Mouse (Mus musculus): ENCODE data around the gene Atp6v0d1.

Gene Atp6v0d1

GRCm38 (mm10) chr8:105504617-105505016 lies 61.2 kb downstream of the Atp6v0d1 start:
- DNase-seq (ENCODE audit: low spot score in 2 of 2) = no peak

GRCm38 (mm10) chr8:105499787-105500186 lies 66.1 kb downstream of the Atp6v0d1 start:
- DNase-seq (ENCODE audit: low spot score in 2 of 2) = no peak

GRCm38 (mm10) chr8:105496439-105497180 lies 69.2 kb downstream of the Atp6v0d1 start, which contains the start of gene Zdhhc1:
TSS of gene Zdhhc1 (minus strand) at chr8:105496902.
- DNase-seq (ENCODE audit: low spot score in 2 of 2) = peak; percentile 63 to 76

DNA sequence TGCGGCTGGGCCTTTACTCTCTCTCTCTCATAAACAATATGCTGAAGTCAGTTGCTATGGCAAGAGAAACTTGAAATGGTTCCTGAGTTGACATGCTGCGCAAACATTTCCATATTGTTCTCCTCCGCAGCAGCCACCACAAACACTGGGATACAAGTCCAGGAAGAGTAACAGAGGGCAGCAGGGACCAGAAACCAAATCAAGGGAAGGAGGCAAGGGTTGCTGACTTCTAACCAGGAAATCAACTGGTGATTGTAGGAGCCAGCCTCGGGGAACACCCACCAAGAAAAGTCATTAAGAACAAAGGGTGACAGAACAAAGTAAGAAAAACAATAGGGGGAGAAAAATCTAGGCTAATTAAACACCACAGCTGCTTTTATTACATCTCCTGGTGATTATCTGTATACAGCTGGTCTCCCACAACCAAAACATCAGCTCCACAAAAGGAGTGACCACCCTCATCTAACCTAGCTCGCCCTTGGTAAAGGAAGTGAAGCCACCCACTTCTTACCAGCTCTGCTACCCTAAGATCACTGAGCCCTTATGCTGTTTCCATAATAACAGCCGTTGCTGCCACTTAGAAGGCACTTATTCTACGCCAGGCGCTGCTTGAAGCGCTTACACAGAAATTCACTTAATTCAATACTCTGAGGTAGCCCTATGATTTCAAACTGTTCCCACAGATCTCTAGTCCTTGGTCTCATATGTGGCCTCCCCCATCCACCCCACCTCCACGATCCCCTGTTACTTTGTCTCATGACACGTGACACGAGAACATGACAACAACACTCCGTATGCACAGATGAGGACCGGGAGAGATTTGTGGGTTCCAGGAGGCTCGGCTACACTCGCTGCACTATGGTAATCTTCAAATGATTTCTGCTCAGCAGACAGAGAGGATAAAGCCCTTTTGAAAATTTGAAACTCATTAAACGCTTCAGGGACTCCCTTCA lies 70.2 kb downstream of the Atp6v0d1 start:
- no peak for DNase-seq (ENCODE audit: low spot score in 2 of 2)

- no peak for DNase-seq (ENCODE audit: low spot score in 2 of 2)
These were observed 71.3 kb downstream of the Atp6v0d1 start for GRCm38 (mm10) chr8:105494566-105494965.

DNA sequence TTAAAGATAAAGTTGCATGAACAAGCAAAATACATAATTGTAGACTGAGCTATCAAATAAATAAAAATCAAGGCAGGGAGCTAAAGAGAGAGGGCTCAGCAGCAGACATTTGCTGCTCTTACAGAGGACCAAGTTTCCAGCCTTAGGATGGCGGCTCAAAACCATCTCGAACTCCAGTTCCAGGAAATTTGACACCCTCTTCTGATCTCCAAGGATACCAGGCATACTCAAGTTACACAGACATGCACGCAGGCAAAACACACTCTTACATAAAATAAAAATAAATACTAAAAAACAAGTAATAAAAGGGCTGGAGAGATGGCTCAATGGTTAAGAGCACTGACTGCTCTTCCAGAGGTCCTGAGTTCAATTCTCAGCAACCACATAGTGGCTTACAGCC lies 72.4 kb downstream of the Atp6v0d1 start:
- no peak for DNase-seq (ENCODE audit: low spot score in 2 of 2)

DNA sequence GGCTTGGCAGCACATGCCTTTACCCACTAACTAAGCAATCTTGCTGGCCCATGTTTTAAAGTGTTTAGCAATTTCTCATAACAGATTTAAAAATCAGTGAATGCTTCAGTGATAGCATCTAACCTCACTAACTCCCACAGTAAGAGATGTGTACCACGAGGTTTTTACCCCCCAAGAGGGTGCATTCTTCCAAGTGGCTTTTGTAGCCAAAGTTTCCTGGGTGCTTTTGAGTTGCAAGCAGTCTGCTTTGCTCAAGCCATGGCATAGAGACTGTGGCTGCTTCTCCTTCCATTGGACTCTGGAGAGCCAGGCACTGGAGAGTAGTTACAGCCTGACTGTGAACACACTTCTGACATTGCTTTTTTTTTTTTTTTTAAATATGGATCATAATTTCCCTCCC lies 76.6 kb downstream of the Atp6v0d1 start:
- DNase-seq (ENCODE audit: low spot score in 2 of 2) = no peak

DNA sequence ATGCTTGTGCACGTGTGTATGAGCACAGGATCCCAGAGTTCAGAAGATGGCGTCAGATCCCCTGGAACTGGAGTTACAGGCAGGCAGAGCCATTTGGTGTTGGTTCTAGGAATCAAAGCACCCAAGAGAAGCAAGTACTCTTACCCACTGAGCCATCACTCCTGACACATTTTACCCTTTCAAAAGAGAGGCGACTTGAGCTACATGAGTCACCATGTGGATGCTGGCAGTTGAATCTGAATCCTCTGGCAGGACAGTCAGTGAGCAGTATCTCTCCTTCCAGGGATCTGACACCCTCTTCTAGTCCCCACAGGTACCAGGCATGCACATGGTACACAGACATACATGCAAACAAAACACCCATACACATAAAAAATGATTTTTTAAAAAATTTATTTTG lies 77.8 kb downstream of the Atp6v0d1 start:
- no peak for DNase-seq (ENCODE audit: low spot score in 2 of 2)

DNA sequence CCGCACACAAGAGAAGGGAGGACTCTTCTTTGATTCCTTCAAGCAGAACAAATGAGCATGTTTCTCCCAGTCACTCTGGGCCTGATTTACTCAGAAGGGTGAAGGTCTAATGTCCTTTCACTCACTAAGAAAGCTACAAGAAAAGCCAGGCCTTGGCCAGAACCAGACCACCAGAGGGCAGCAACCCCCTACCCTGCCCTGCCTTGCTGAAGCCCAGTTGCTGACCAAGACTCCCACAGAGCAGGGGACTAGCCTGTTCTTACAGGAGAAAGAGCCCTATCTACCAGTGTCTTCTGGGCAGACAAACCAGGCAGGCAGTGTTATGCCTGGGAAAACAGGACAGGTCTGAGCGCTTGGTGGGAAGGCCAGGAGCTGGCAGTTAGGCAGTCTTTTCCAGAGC lies 81.5 kb downstream of the Atp6v0d1 start:
- DNase-seq (ENCODE audit: low spot score in 2 of 2) = peak in 1 of 2 experiments; percentile 17

GRCm38 (mm10) chr8:105484030-105484368 lies 81.8 kb downstream of the Atp6v0d1 start:
- DNase-seq (ENCODE audit: low spot score in 2 of 2) = no peak

GRCm38 (mm10) chr8:105483212-105484029 lies 82.4 kb downstream of the Atp6v0d1 start:
- DNase-seq (ENCODE audit: low spot score in 2 of 2) = no peak

DNA sequence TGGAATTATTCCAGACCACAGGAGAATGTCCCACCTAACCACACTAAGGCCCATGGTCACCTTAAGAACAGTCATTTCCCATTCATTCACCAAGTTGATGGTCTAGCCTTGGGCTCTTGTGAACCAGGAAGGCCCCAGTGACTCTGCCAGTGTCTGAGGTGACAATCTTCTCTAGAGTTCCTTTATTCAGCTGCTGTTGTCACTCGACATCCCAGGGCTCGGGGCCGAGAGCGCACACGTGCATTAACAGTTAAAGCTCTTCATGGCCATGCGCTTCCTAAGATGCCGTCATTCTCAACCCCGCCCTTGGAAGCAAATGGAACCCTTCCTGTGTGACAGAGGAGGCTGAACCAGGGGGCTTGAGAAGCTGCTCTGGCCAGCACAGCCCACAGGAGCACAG lies 83.7 kb downstream of the Atp6v0d1 start:
- no peak for DNase-seq (ENCODE audit: low spot score in 2 of 2)

- peak in 1 of 2 experiments; percentile 31 for DNase-seq (ENCODE audit: low spot score in 2 of 2)
These were observed 84.4 kb downstream of the Atp6v0d1 start for GRCm38 (mm10) chr8:105481453-105481852.

GRCm38 (mm10) chr8:105481013-105481412 lies 84.8 kb downstream of the Atp6v0d1 start:
- DNase-seq (ENCODE audit: low spot score in 2 of 2) = no peak

- no peak for DNase-seq (ENCODE audit: low spot score in 2 of 2)
These were observed 88.1 kb downstream of the Atp6v0d1 start for GRCm38 (mm10) chr8:105477792-105478191.

- DNase-seq (ENCODE audit: low spot score in 2 of 2) = peak in 1 of 2 experiments; percentile 9
These were observed 89.0 kb downstream of the Atp6v0d1 start for GRCm38 (mm10) chr8:105476628-105477413.

DNA sequence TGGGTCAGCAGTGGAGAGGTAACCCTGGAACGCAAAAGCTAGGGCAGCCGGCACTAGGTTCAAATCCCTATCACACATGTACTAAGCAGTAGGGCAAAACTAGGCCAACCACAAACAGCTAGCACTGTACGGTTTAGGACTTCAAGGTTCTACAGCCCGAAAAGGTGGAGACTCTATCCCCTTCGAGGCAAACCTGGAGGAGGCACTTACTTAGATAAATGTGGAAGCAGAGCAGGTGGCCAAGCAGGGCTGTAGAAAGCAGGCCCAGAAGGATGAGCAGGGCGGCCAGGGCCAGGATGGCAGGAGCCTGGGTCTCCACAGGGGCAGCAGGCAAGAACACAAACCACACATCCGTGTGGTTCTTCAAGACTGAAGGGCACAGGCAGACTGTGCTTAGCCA lies 89.7 kb downstream of the Atp6v0d1 start:
- DNase-seq (ENCODE audit: low spot score in 2 of 2) = no peak

DNA sequence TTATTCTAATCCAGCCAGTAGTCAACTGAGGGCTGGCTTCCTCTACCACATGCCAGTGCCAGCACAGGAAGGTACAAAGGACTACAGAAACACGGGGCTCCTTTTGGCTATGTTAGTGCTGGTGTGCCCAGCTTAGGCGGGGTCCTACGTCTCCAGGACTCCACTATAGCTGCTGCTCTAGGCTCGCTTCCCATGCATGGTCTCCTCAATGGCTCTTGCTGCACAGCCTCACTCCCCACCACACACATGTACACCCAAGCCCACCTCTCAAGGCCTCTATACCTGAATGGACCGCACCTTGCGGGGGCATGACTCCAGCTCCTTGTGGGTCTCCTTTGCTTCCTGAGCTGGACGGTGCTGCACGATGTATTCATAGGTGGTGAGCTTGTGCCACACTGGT lies 90.1 kb downstream of the Atp6v0d1 start:
- no peak for DNase-seq (ENCODE audit: low spot score in 2 of 2)

DNA sequence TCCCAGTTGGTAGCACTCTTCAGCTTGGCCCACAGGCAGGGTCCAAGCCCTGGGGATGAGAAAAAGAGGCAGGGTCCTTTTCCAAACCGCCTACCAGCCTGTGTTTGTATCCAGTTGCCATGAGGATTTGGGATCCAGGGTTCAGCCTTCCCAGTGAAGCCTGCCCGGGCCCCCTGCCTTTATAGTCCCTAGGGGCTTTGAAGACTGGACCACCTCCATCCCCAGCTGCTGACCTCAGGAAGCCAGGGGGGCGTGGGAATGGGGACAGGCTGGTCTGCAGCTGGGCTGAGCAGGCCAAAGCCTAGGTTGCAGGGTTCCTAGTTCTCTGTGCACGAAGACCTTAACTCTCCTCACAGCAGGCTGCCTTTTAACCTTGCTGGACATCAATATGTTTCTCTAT lies 90.6 kb downstream of the Atp6v0d1 start:
- DNase-seq (ENCODE audit: low spot score in 2 of 2) = no peak

DNA sequence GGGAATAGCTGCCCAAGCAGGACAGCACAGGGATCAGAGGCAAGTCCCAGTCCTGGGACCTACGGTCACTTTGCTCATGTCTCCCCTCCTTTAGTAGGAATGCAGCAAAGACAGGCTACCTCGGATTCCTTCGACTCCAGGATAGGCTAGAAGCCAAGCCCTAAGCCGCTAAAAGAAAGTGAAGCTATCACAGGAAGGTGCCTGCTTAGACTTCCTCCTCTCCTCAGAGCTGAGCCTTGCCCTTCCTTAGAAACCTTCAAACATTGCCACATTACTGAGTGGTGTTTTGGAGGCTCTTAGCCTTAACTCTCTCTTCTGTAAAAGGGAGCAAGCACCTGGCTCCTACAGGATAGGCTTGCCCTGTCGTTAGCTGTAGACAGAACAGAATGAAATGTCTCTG lies 91.2 kb downstream of the Atp6v0d1 start:
- DNase-seq (ENCODE audit: low spot score in 2 of 2) = no peak
